Mouse (Mus musculus): ENCODE data around the gene Mtch1. TPM values are rescaled to one million over a fixed set of nuclear protein-coding genes. Genes with fewer than 3 reads are reported as not detected.

Gene Mtch1
- polyA plus RNA-seq, 1 experiment from 2014 or later, result 265 TPM

DNA sequence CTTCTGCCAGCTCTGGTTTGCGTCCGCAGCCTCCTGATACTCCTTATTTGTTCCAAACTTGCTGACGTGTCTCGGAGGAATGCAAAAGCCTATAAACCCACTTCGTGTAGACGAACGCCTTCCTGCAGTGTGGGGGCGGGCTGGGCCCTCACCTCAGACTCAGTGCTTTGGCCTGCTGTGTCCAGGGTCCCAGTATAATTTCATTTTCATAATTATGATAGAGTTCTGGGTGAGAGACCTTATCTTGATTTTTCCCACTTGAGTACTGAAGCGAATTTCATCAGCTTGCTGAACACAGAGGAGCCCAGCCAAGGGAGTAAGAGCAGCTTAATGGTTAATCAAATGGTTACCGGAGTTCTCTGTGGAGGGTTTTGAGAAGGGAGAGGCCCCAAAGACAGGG, 50.4 kb downstream of the Mtch1 start:
- no peaks in the 10 kb centered on the region for H3K27me3 ChIP-seq (ENCODE audit: control insufficient read depth, insufficient read depth, low read depth, low read length)
- peak overlapping the region; percentile 81 for H3K27ac ChIP-seq (ENCODE audit: low read length)
- H3K9me3 ChIP-seq (ENCODE audit: control insufficient read depth, low read length), result no peaks in the 10 kb centered on the region
- H3K4me2 ChIP-seq (ENCODE audit: low read depth, low read length), result peak overlapping the region; percentile 21; the same call in 1 of the 2 replicates
- H3K4me3 ChIP-seq (ENCODE audit: low read length), result no peak overlapping the region
- 0 out of 2 replicates have a peak overlapping the region, but pooled peaks have one; percentile 22 for H3K9ac ChIP-seq (ENCODE audit: low read length)
- peaks cover 8% of the 10 kb centered on the region for H3K4me1 ChIP-seq (replicated peaks; ENCODE audit: control insufficient read depth, insufficient read depth, low read length)
- 53% methylated on average over 10 of the region's 10 CpGs for WGBS
- peaks cover 15% of the 10 kb centered on the region for H3K36me3 ChIP-seq (ENCODE audit: control insufficient read depth, insufficient read depth, low read length)
- ATAC-seq (ENCODE audit: low read depth), result peak; percentile 44; the same call in 1 of the 2 replicates

DNA sequence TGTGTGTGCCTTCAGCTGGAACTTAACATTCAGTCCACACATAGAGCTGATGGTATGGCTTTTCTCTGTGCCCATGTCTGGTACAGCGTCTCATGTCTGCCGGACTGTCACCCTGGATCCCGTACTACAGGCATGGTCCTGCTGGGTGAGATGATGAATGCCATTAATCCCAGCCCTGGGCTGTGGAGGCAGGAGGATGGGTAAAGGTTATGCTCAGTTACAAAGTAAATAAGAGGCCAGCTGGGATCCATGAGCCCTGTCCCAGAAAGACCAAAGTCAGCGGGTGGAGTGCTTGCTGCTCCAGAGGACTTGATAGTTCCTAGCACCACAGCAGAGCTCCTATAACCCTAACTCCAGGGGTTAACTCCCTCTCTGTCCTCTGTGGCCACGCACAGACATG, 51.9 kb downstream of the Mtch1 start:
- WGBS, result 66% methylated on average over 5 of the region's 5 CpGs
- Histone ChIP-seq H3K4me1 (replicated peaks; ENCODE audit: control insufficient read depth, insufficient read depth, low read length) (peaks cover 8% of the 10 kb centered on the region), H3K27ac (ENCODE audit: low read length) (no peak overlapping the region), H3K4me2 (ENCODE audit: low read depth, low read length) (no peak overlapping the region), H3K36me3 (ENCODE audit: control insufficient read depth, insufficient read depth, low read length) (peaks cover 12% of the 10 kb centered on the region), H3K9me3 (ENCODE audit: control insufficient read depth, low read length) (no peaks in the 10 kb centered on the region), H3K9ac (ENCODE audit: low read length) (no peak overlapping the region), H3K27me3 (ENCODE audit: control insufficient read depth, insufficient read depth, low read depth, low read length) (no peaks in the 10 kb centered on the region), H3K4me3 (ENCODE audit: low read length) (no peak overlapping the region)
- ATAC-seq (ENCODE audit: low read depth), result no peak

- H3K27me3 ChIP-seq (ENCODE audit: control insufficient read depth, insufficient read depth, low read depth, low read length), result no peaks in the 10 kb centered on the region
- no peaks in the 10 kb centered on the region for H3K9me3 ChIP-seq (ENCODE audit: control insufficient read depth, low read length)
- ATAC-seq (ENCODE audit: low read depth), result no peak
- 78% methylated on average over 9 of the region's 9 CpGs for WGBS
- H3K4me2 ChIP-seq (ENCODE audit: low read depth, low read length), result no peak overlapping the region
- no peak overlapping the region for H3K27ac ChIP-seq (ENCODE audit: low read length)
- peaks cover 6% of the 10 kb centered on the region for H3K4me1 ChIP-seq (replicated peaks; ENCODE audit: control insufficient read depth, insufficient read depth, low read length)
- H3K4me3 ChIP-seq (ENCODE audit: low read length), result no peak overlapping the region
- H3K9ac ChIP-seq (ENCODE audit: low read length), result no peak overlapping the region
- H3K36me3 ChIP-seq (ENCODE audit: control insufficient read depth, insufficient read depth, low read length), result peaks cover 7% of the 10 kb centered on the region; the same call in 1 of the 2 replicates
Observed at GRCm38 (mm10) chr17:29293807-29294605, 53.7 kb downstream of the Mtch1 start.

DNA sequence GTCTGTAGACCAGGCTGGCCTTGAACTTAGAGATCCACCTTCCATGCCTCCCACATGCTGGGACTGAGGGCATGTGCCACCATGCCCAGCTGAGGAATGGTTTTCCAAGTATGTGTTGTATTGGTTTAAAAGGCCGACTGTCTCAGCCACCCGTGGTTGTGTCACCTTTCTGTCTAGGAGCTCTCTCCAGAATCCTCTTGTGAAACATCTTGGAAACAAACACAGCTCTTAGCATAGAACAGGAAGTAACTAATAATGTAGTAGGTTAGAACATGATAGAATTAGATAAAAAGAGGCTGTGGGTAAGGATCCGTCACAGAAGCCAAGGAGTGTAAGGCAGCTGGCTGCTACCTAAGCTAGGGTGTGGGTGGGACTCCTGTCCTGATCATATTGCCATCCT, 54.7 kb downstream of the Mtch1 start:
- ATAC-seq (ENCODE audit: low read depth), result no peak
- H3K4me3 ChIP-seq (ENCODE audit: low read length), result no peak overlapping the region
- H3K27ac ChIP-seq (ENCODE audit: low read length), result no peak overlapping the region
- H3K9ac ChIP-seq (ENCODE audit: low read length), result no peak overlapping the region
- no peak overlapping the region for H3K4me2 ChIP-seq (ENCODE audit: low read depth, low read length)
- no peaks in the 10 kb centered on the region for H3K27me3 ChIP-seq (ENCODE audit: control insufficient read depth, insufficient read depth, low read depth, low read length)
- H3K36me3 ChIP-seq (ENCODE audit: control insufficient read depth, insufficient read depth, low read length), result peaks cover 7% of the 10 kb centered on the region; the same call in 1 of the 2 replicates
- H3K4me1 ChIP-seq (replicated peaks; ENCODE audit: control insufficient read depth, insufficient read depth, low read length), result peaks cover 5% of the 10 kb centered on the region
- 69% methylated on average over 3 of the region's 3 CpGs for WGBS
- no peaks in the 10 kb centered on the region for H3K9me3 ChIP-seq (ENCODE audit: control insufficient read depth, low read length)

- Histone ChIP-seq H3K4me3 (ENCODE audit: low read length) (no peak overlapping the region), H3K4me1 (replicated peaks; ENCODE audit: control insufficient read depth, insufficient read depth, low read length) (peaks cover 3% of the 10 kb centered on the region), H3K27me3 (ENCODE audit: control insufficient read depth, insufficient read depth, low read depth, low read length) (no peaks in the 10 kb centered on the region), H3K27ac (ENCODE audit: low read length) (no peak overlapping the region), H3K9ac (ENCODE audit: low read length) (no peak overlapping the region), H3K36me3 (ENCODE audit: control insufficient read depth, insufficient read depth, low read length) (peaks cover 7% of the 10 kb centered on the region; the same call in 1 of the 2 replicates), H3K4me2 (ENCODE audit: low read depth, low read length) (no peak overlapping the region), H3K9me3 (ENCODE audit: control insufficient read depth, low read length) (no peaks in the 10 kb centered on the region)
- no peak for ATAC-seq (ENCODE audit: low read depth)
- WGBS, result 83% methylated on average over 7 of the region's 7 CpGs
Observed at GRCm38 (mm10) chr17:29291793-29292192, 55.9 kb downstream of the Mtch1 start.

DNA sequence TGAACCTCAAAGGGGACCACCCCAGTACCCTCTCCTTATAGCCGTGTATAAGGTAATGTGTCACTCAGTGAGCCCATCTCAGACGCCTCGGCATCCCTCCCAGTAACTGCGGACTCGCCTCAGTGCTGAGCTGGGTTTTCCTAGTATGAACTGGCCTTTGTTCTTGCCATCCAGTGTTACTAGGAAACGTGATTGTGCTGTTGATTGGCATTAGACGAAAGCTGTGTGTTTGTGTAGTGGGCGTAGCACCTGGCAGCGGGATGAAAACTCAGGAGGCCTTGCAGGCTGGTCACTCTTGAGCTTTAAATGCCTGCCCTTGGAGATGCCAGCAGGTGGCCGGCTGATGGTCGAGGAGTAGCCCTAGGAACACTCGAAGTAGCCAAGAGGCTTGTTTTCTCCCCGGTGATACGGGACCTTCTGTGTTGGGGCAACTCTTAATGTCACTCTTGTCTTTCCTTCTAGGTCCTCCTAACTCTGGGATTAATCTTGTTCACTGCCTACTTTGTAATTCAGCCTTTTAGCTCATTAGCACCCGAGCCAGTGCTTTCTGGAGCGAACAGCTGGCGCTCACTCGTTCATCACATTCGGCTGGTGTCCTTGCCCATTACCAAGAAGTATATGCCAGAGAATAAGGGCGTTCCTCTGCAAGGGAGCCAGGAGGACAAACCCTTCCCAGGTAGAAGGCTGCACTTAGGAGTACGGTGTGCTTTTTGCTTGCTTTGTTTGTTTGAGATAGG, 65.3 kb downstream of the Mtch1 start:
- 63% methylated on average over 21 of the region's 21 CpGs for WGBS
- Histone ChIP-seq H3K27ac (ENCODE audit: low read length) (no peak overlapping the region), H3K36me3 (ENCODE audit: control insufficient read depth, insufficient read depth, low read length) (peaks cover 15% of the 10 kb centered on the region), H3K4me3 (ENCODE audit: low read length) (no peak overlapping the region), H3K9ac (ENCODE audit: low read length) (no peak overlapping the region), H3K4me1 (replicated peaks; ENCODE audit: control insufficient read depth, insufficient read depth, low read length) (peaks cover 4% of the 10 kb centered on the region; the same call in 1 of the 2 replicates), H3K9me3 (ENCODE audit: control insufficient read depth, low read length) (no peaks in the 10 kb centered on the region), H3K27me3 (ENCODE audit: control insufficient read depth, insufficient read depth, low read depth, low read length) (no peaks in the 10 kb centered on the region), H3K4me2 (ENCODE audit: low read depth, low read length) (no peak overlapping the region)
- ATAC-seq (ENCODE audit: low read depth), result no peak

Other genes with a start within 250 kb of the Mtch1 start
- gene Rab44, start 233.8 kb downstream of the Mtch1 start, polyA plus RNA-seq (2015; fragmentation: Nextera tagmentation; extraction: Ambion mirVana), result 1.1 TPM in 2 replicates
- gene Cpne5, start 109.8 kb downstream of the Mtch1 start, polyA plus RNA-seq (2015; fragmentation: Nextera tagmentation; extraction: Ambion mirVana), result 3.6 and 5.0 TPM in 2 replicates
- gene Ppil1, start 83.7 kb downstream of the Mtch1 start, polyA plus RNA-seq (2015; fragmentation: Nextera tagmentation; extraction: Ambion mirVana), result 144 and 145 TPM in 2 replicates
- gene BC004004, start 79.1 kb downstream of the Mtch1 start, polyA plus RNA-seq (2015; fragmentation: Nextera tagmentation; extraction: Ambion mirVana), result 82.2 and 87.7 TPM in 2 replicates
- gene Pi16, start 30.3 kb downstream of the Mtch1 start, polyA plus RNA-seq (2015; fragmentation: Nextera tagmentation; extraction: Ambion mirVana), result 2.3 and 3.5 TPM in 2 replicates
- 21.7 and 24.0 TPM in 2 replicates for gene Fgd2, start 13.0 kb upstream of the Mtch1 start, polyA plus RNA-seq (2015; fragmentation: Nextera tagmentation; extraction: Ambion mirVana)
- gene Pim1, start 142.8 kb upstream of the Mtch1 start, polyA plus RNA-seq (2015; fragmentation: Nextera tagmentation; extraction: Ambion mirVana), result 15.6 and 16.6 TPM in 2 replicates
- not detected in 2 replicates for gene Gm17657, start 201.7 kb upstream of the Mtch1 start, polyA plus RNA-seq (2015; fragmentation: Nextera tagmentation; extraction: Ambion mirVana)
- 12.6 and 14.9 TPM in 2 replicates for gene Tbc1d22b, start 201.9 kb upstream of the Mtch1 start, polyA plus RNA-seq (2015; fragmentation: Nextera tagmentation; extraction: Ambion mirVana)
- gene Tmem217, start 204.5 kb upstream of the Mtch1 start, polyA plus RNA-seq (2015; fragmentation: Nextera tagmentation; extraction: Ambion mirVana), result 0.85 and 1.1 TPM in 2 replicates

Data from lung, embryonic 16.5 days (tissue).